Mouse (Mus musculus): ENCODE results near the gene Lsamp.

- TF ChIP-seq CTCF (IDR thresholded peaks at IDR 0.05) = no peak
- no peak for TF ChIP-seq EP300 (IDR thresholded peaks at IDR 0.05)
Observed at GRCm38 (mm10) chr16:41916342-41916741, 1932.2 kb downstream of the Lsamp start.
